Mouse (Mus musculus): ENCODE measurements around the gene Wdr38. TPM values are rescaled to one million over a fixed set of nuclear protein-coding genes. Genes with fewer than 3 reads are reported as not detected.

The Wdr38 gene
- polyA plus RNA-seq (2012; rRNA removed): 1.2 and 1.4 TPM in 2 replicates

- peak; percentile 91 for DNase-seq (ENCODE audit: low read depth)
- peak; percentile 99 for TF ChIP-seq CTCF (IDR thresholded peaks at IDR 0.05; ENCODE audit: borderline replicate concordance, extremely low read depth, insufficient read depth, insufficient read length)
- no peak for TF ChIP-seq POLR2A (IDR thresholded peaks at IDR 0.05; ENCODE audit: borderline replicate concordance, extremely low read depth, insufficient read depth, insufficient read length, poor library complexity, severe bottlenecking)
Measured at GRCm38 (mm10) chr2:38997386-38998374, at the start of gene Wdr38. TSS of gene Wdr38 (plus strand) at chr2:38997476.

DNA sequence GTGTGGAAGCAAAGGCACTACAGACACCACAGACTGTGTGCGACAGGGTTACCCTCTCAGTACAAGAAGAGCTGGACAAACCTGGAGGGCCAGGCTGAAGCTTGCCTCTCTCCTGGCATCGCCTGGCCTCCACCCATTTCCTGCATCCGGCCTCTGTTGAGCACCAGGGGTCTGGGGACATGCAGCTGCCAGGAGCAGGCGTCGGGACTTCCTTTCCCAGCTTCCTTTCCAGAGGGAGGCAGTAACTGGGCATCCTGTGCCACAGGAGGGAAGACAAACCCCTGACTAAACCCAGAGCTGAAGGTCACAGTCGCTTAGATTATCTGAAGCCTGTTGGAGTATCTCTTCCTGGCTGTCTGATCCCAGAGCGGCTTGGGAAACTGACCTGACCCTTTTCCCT lies 49.7 kb upstream of the Wdr38 start:
- DNase-seq (ENCODE audit: low read depth): no peak
- TF ChIP-seq POLR2A (IDR thresholded peaks at IDR 0.05; ENCODE audit: borderline replicate concordance, extremely low read depth, insufficient read depth, insufficient read length, poor library complexity, severe bottlenecking): no peak
- no peak for TF ChIP-seq CTCF (IDR thresholded peaks at IDR 0.05; ENCODE audit: borderline replicate concordance, extremely low read depth, insufficient read depth, insufficient read length)

DNA sequence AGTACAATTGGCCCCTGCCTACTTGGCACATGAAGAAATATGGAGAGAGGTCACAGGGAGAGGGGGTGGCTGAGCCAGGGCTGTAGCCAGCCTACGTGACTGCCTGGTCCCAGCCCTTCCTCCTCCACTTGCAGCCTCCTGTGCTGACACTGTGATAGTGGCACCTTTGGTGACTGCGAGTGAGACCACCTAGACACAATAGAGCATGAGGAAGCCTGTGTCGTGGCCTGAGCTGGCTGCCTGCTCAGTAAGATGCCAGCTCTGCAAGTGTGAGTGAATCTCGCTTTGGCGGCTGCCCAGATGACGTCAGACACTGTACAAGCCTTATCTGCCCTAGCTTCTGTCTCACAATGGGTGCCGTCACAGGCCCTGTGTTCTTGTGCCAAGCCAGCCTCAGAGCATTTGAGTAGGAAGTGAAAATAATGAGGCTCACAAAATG lies 47.0 kb upstream of the Wdr38 start:
- DNase-seq (ENCODE audit: low read depth): peak; percentile 95
- no peak for TF ChIP-seq CTCF (IDR thresholded peaks at IDR 0.05; ENCODE audit: borderline replicate concordance, extremely low read depth, insufficient read depth, insufficient read length)
- TF ChIP-seq POLR2A (IDR thresholded peaks at IDR 0.05; ENCODE audit: borderline replicate concordance, extremely low read depth, insufficient read depth, insufficient read length, poor library complexity, severe bottlenecking): no peak

DNA sequence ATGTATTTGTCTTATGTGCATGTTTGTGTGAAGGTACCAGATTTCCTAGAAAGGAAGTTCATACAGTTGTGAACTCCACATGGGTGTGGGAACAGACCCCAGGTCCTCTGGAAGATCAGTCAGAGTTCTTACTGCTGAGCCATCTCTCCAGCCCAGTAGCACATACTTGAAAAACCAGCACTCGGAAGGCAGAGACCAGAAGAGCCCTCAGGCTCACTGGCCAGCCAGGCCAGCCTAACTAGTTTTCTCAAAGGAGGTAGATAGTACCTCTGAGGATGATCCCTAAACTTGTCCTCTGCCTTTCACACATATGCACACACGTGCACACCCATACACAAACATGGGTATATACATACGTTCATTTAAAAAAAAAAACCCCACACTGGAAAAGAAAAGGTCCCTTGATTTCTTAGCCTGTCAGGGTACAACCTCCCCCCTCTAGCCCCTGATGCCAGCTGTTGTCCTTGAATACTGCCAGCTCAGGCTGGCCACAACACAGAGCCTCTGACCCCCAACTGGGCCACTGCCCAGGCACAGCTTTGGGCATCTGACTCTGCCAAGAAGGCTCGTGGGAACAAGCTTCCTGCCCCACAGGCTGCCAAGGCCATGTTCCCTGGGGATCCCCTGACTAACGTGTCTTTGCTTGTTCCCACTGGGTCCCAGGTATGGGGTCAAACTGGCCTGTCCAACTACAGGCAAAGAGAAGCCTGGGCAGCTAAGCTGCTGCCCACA lies 44.0 kb upstream of the Wdr38 start:
- DNase-seq (ENCODE audit: low read depth): no peak

DNA sequence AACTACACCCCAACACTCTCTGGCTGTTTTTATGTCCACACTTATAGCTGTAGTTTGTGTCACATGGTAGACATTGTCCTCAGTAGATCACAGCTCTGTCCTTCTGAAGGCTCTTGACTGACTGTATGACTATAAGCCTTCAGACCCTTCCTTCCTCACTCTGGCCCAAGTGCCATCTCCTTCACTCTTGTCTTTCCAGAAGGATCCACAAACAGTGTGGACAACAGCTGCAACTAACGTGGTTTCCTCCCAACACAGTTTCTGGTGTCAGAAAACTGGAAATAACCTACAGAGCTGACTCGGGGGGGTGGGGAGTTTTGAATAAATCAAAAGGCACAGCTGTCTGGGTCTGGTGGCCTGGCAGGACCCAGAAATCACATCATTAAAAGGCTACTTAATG lies 41.2 kb upstream of the Wdr38 start:
- no peak for DNase-seq (ENCODE audit: low read depth)
- TF ChIP-seq POLR2A (IDR thresholded peaks at IDR 0.05; ENCODE audit: borderline replicate concordance, extremely low read depth, insufficient read depth, insufficient read length, poor library complexity, severe bottlenecking) (no peak), CTCF (IDR thresholded peaks at IDR 0.05; ENCODE audit: borderline replicate concordance, extremely low read depth, insufficient read depth, insufficient read length) (no peak)

More for the DNA sequence above, 44.0 kb upstream of the Wdr38 start:
- TF ChIP-seq CTCF (IDR thresholded peaks at IDR 0.05; ENCODE audit: borderline replicate concordance, extremely low read depth, insufficient read depth, insufficient read length) (no peak), POLR2A (IDR thresholded peaks at IDR 0.05; ENCODE audit: borderline replicate concordance, extremely low read depth, insufficient read depth, insufficient read length, poor library complexity, severe bottlenecking) (no peak)

DNA sequence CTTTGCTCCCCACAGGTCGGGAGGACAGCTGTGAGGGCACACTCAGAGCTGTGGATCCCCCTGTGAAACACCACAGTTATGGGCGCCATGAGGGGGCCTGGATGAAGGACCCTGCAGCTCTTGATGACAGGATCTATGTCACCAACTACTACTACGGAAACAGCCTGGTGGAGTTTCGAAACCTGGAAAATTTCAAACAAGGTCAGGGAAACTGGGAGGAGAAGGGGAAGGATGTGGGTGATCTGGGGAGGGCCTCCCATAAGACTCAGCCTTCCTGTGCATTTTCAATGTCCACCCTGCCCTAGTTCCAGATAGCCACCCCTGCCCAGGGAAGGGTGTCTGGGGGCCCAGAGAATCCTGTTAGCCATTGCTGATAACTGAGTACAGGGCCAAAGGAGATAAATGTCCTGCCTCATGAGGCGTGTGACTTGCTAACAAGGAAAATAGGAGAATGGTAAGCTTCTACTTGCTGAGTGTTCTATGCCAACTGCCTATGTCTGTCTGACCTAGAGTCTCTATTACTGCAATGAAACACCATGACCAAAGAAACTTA lies 39.5 kb upstream of the Wdr38 start:
- TF ChIP-seq POLR2A (IDR thresholded peaks at IDR 0.05; ENCODE audit: borderline replicate concordance, extremely low read depth, insufficient read depth, insufficient read length, poor library complexity, severe bottlenecking) (no peak), CTCF (IDR thresholded peaks at IDR 0.05; ENCODE audit: borderline replicate concordance, extremely low read depth, insufficient read depth, insufficient read length) (no peak)

GRCm38 (mm10) chr2:38964198-38964597 lies 33.1 kb upstream of the Wdr38 start:
- TF ChIP-seq CTCF (IDR thresholded peaks at IDR 0.05; ENCODE audit: borderline replicate concordance, extremely low read depth, insufficient read depth, insufficient read length) (no peak), POLR2A (IDR thresholded peaks at IDR 0.05; ENCODE audit: borderline replicate concordance, extremely low read depth, insufficient read depth, insufficient read length, poor library complexity, severe bottlenecking) (no peak)
- DNase-seq (ENCODE audit: low read depth): no peak

More for the DNA sequence above, 39.5 kb upstream of the Wdr38 start:
- DNase-seq (ENCODE audit: low read depth): no peak

DNA sequence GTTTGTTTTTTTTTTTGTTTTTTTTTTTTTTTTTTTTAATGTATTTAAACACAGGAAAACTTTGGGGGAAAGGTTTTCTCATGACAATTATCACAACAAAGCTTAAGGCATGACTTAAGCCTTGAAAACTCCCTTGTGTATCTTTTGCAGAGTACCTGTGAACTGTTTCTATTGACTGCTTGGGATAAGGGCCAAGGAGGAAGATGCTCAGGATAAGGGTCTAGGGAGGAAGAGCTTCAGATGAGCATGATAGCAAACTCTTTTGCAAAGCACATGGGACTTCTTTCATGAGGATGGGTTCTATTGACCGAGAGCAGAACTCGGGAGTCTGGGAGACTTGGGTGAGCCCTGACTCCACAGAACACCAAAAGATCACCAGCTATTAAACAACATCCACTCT lies 27.6 kb upstream of the Wdr38 start:
- no peak for DNase-seq (ENCODE audit: low read depth)
- TF ChIP-seq CTCF (IDR thresholded peaks at IDR 0.05; ENCODE audit: borderline replicate concordance, extremely low read depth, insufficient read depth, insufficient read length): no peak
- no peak for TF ChIP-seq POLR2A (IDR thresholded peaks at IDR 0.05; ENCODE audit: borderline replicate concordance, extremely low read depth, insufficient read depth, insufficient read length, poor library complexity, severe bottlenecking)

- DNase-seq (ENCODE audit: low read depth): no peak
- TF ChIP-seq CTCF (IDR thresholded peaks at IDR 0.05; ENCODE audit: borderline replicate concordance, extremely low read depth, insufficient read depth, insufficient read length) (no peak), POLR2A (IDR thresholded peaks at IDR 0.05; ENCODE audit: borderline replicate concordance, extremely low read depth, insufficient read depth, insufficient read length, poor library complexity, severe bottlenecking) (no peak)
Measured at GRCm38 (mm10) chr2:38970057-38970456, 27.2 kb upstream of the Wdr38 start.

GRCm38 (mm10) chr2:38973223-38973622 lies 24.1 kb upstream of the Wdr38 start:
- no peak for DNase-seq (ENCODE audit: low read depth)
- TF ChIP-seq POLR2A (IDR thresholded peaks at IDR 0.05; ENCODE audit: borderline replicate concordance, extremely low read depth, insufficient read depth, insufficient read length, poor library complexity, severe bottlenecking) (no peak), CTCF (IDR thresholded peaks at IDR 0.05; ENCODE audit: borderline replicate concordance, extremely low read depth, insufficient read depth, insufficient read length) (no peak)

- DNase-seq (ENCODE audit: low read depth): no peak
- TF ChIP-seq POLR2A (IDR thresholded peaks at IDR 0.05; ENCODE audit: borderline replicate concordance, extremely low read depth, insufficient read depth, insufficient read length, poor library complexity, severe bottlenecking): no peak
- TF ChIP-seq CTCF (IDR thresholded peaks at IDR 0.05; ENCODE audit: borderline replicate concordance, extremely low read depth, insufficient read depth, insufficient read length): no peak
Measured at GRCm38 (mm10) chr2:38973701-38974100, 23.6 kb upstream of the Wdr38 start.
